Mouse (Mus musculus) heart, postnatal 0 days (tissue): ENCODE data around the gene Luc7l3.

ENCODE experiments used
- CTCF ChIP-seq: IDR thresholded peaks from 2 replicates; pipeline ENCODE4 v1.5.1; 2016; ENCODE audit warnings: antibody characterized with exemption, control low read depth, low read depth
- EP300 ChIP-seq: IDR thresholded peaks from 2 replicates; pipeline ENCODE4 v1.6.1; 2016; ENCODE audit warnings: antibody characterized with exemption, low read depth

GRCm38 (mm10) chr11:94253691-94254090 is 68.1 kb downstream of the Luc7l3 start:
- TF ChIP-seq CTCF = no peak
- TF ChIP-seq EP300 = no peak
